Mouse (Mus musculus) left cerebral cortex, postnatal 10 days (tissue): ENCODE measurements around the gene Atp6v1a. TPM values are rescaled to one million over a fixed set of nuclear protein-coding genes. Genes with fewer than 3 reads are reported as not detected.
A peak's percentile ranks its signal among the peaks of the same experiment; 100 is the strongest.

Experiments used
- DNase-seq, 2 experiments: peaks; one replicate each; pipeline ENCODE4 v3.0.0; 2021 to 2022; ENCODE audit warnings: low spot score in 2 of 2, mixed read lengths in 1 of 2; ENCODE audit errors: extremely low spot score in 1 of 2
- intact Hi-C: fragments of 180-260 bp; cut with DNase I; formaldehyde crosslinking; loops from one replicate; pipeline ENCODE4 v1.15.1; 2025
- total RNA-seq, 2 experiments: library from RNA; stranded (reverse); gene quantifications; 2 replicates each; pipeline ENCODE4 v1.2.3; 2021

Atp6v1a gene
- total RNA-seq: 100 to 1,000 TPM; 413 to 416 TPM

GRCm38 (mm10) chr16:44139536-44140185 is at the start of gene Atp6v1a, which contains the start of gene Naa50:
Atp6v1a (minus strand) TSS chr16:44139705.
Naa50 (plus strand) TSS chr16:44139830.
- peak; percentile 90 to 94 for DNase-seq
- intact Hi-C loops: no loop called here

GRCm38 (mm10) chr16:44188766-44189165 is 49.3 kb upstream of the Atp6v1a start:
- intact Hi-C loops: no loop called here
- DNase-seq: no peak

GRCm38 (mm10) chr16:44187172-44187571 is 47.7 kb upstream of the Atp6v1a start:
- DNase-seq: no peak
- intact Hi-C loops: no loop called here

- intact Hi-C loops: no loop called here
- DNase-seq: no peak
Observed at GRCm38 (mm10) chr16:44184769-44185168, 45.3 kb upstream of the Atp6v1a start.

- intact Hi-C loops: no loop called here
- no peak for DNase-seq
Observed at GRCm38 (mm10) chr16:44182597-44182996, 43.1 kb upstream of the Atp6v1a start.

- no peak for DNase-seq
- intact Hi-C loops: no loop called here
Observed at GRCm38 (mm10) chr16:44178555-44178954, 39.0 kb upstream of the Atp6v1a start.

- intact Hi-C loops: no loop called here
- no peak for DNase-seq
Observed at GRCm38 (mm10) chr16:44176511-44176910, 37.0 kb upstream of the Atp6v1a start.

- intact Hi-C loops: no loop called here
- no peak for DNase-seq
Observed at GRCm38 (mm10) chr16:44175001-44175400, 35.5 kb upstream of the Atp6v1a start.

- DNase-seq: no peak
- intact Hi-C loops: no loop called here
Observed at GRCm38 (mm10) chr16:44173966-44174530, 34.5 kb upstream of the Atp6v1a start.

GRCm38 (mm10) chr16:44173155-44173941 is 33.8 kb upstream of the Atp6v1a start, which contains the start of gene Usf3:
Usf3 (plus strand) TSS chr16:44173246.
- DNase-seq: peak; percentile 22 to 74
- intact Hi-C loops: no loop called here

GRCm38 (mm10) chr16:44172297-44173154 is 33.0 kb upstream of the Atp6v1a start:
- intact Hi-C loops: no loop called here
- DNase-seq: peak; percentile 98 to 100

GRCm38 (mm10) chr16:44168990-44169389 is 29.5 kb upstream of the Atp6v1a start:
- intact Hi-C loops: no loop called here
- no peak for DNase-seq

- no peak for DNase-seq
- intact Hi-C loops: no loop called here
Observed at GRCm38 (mm10) chr16:44165182-44165581, 25.7 kb upstream of the Atp6v1a start.

GRCm38 (mm10) chr16:44163831-44164230 is 24.3 kb upstream of the Atp6v1a start:
- no peak for DNase-seq
- intact Hi-C loops: no loop called here

- DNase-seq: no peak
Observed at GRCm38 (mm10) chr16:44159325-44159724, 19.8 kb upstream of the Atp6v1a start.

GRCm38 (mm10) chr16:44154497-44155057 is 15.1 kb upstream of the Atp6v1a start:
- no peak for DNase-seq
- intact Hi-C loops: no loop called here

More at GRCm38 (mm10) chr16:44159325-44159724, 19.8 kb upstream of the Atp6v1a start:
- intact Hi-C loops: no loop called here

GRCm38 (mm10) chr16:44149002-44149767 is 9.7 kb upstream of the Atp6v1a start:
- no peak for DNase-seq
- intact Hi-C loops: no loop called here

- peak in 1 of 2 experiments; percentile 18 for DNase-seq
Observed at GRCm38 (mm10) chr16:44141483-44141882, 2.0 kb upstream of the Atp6v1a start.

More at GRCm38 (mm10) chr16:44141483-44141882, 2.0 kb upstream of the Atp6v1a start:
- intact Hi-C loops: no loop called here
